Mouse (Mus musculus) MN1 (cell line): ENCODE measurements at regions not wholly inside any gene's neighbourhood (a gene's known extent, or its start where the extent isn't known, plus 50 kb on each side); places are given as distances from the start of the nearest gene placed in this dataset.
"Not testable (repeated sequence)": the region's sequence is repeated elsewhere in the genome, so short reads cannot be mapped to it uniquely, and the experiment has no call there.

Source experiments
- DNase-seq: peaks from one replicate; pipeline ENCODE4 v3.0.0-alpha.2; 2016; ENCODE audit warnings: low spot score

DNA sequence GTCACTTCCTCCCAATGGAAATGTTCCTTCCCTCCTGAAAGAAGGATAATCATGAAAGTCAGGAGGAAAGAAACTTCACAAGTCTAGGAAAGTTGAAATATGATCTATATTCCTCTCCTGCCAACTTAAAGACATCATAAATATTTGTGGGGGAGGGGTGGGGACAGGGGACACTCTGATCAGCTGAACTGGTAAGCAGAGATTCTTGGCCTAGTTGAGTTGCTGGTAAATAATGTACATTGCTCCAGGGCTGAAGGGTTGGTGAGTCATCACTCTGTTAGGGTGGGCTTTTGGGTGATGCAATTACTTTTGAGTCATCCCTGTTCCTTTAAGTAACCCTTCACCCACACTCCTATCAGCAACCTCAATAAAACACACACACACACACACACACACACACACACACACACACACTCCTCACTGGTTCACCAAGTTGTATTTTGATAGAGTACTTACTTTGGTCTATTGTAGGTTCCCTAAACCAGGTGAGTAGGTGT lies 56.0 kb downstream of the Ccdc71l start:
- no peak for DNase-seq

- DNase-seq = no peak
Measured at GRCm38 (mm10) chr12:32435126-32435525, 56.6 kb downstream of the Ccdc71l start.

GRCm38 (mm10) chr12:32438209-32438608 lies 59.7 kb downstream of the Ccdc71l start:
- DNase-seq = no peak

DNA sequence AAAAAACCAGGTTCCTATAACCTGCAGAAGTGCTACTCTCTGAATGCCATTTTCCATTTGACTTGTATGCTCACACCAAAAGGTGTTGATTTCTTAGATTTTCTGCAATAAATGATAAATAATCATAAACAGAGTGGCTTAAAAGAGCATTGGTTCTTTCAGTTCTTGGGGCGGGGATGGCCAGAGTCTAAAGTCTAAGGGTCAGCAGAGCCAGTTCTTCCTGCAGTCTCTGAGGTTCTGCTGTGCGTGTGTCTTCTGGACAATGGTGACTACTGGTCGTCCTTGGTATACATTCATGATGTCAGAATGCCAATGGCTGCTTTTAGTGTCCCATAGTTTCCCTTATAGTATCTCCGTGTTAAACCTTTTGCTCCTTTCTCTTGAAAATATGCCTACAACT lies 66.3 kb downstream of the Ccdc71l start:
- DNase-seq = no peak

DNA sequence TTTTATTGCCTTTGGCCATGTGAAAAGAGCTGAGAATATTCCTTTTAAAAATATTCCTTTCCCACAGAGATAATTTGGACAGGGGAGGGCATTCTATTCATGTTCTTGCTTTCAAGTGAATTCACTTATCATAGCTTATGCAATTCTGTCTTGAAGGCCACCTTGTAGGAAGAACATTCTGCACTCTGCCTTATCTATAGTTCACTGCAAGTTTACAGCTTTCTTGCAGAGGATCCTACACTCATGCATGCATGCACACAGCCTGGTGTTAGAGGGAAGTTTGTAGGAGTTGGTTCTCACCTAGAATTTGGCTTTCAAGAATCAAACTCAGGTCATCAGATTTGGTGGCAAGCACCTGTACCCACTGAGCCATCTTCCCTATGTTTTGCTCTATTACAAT lies 67.4 kb downstream of the Ccdc71l start:
- no peak for DNase-seq

DNA sequence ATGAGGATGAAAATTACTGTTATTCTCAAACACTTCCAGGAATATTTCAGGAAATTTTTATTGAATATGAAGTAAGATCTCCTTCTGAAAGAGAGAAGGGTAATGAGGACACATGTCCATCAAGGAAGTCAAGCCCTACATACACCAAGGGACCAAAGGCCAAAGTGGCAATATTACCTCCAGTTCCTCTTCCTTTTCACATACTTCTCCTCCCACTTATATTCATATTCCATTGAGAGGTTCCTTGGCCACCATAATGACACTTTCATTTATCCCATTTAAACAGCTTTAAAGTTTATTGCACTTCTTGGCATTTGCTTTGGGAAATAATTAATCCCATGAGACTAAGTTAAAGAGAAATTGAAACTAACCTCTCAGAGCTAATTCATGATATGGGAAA lies 70.9 kb downstream of the Ccdc71l start:
- DNase-seq = no peak

- DNase-seq = no peak
Measured at GRCm38 (mm10) chr12:32451226-32451625, 72.7 kb downstream of the Ccdc71l start.

- no peak for DNase-seq
Measured at GRCm38 (mm10) chr12:32454794-32455193, 76.3 kb downstream of the Ccdc71l start.

DNA sequence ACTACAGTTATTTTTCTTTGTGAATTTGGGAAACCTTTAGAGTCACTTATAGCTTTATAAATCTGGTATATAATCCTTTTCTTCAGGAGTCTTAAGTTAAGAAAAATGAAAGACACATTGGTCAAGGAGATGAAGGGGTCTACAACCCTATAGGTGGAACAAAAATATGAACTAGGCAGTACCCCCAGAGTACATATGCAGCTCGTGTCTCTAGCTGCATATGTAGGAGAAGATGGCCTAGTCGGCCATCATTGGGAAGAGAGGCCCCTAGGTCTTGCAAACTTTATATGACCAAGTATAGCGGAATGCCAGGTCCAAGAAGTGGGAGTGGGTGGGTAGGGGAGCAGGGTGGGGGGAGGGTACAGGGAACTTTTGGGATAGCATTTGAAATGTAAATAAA lies 76.7 kb downstream of the Ccdc71l start:
- not testable (repeated sequence) for DNase-seq

- DNase-seq = no peak
Measured at GRCm38 (mm10) chr12:32455913-32456312, 77.4 kb downstream of the Ccdc71l start.

DNA sequence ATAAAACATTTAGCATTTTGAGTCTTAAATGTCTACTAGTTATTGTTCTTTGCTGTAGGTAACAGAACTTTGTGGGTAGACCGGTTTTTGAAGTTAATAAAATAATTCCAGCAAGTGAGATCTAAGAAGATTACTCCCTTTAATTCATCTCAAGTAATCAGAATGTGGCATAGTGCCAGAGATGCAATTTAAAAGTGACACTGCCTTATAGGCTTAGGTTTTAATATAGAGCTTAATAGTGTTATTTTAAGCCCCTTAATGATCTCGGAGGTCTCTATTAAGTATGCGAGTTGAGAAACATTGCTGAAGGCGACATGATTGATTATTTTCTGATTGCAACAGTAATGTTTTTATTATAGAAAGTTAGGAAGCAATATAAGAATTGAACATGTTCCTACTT lies 78.3 kb downstream of the Ccdc71l start:
- no peak for DNase-seq

- no peak for DNase-seq
Measured at GRCm38 (mm10) chr12:32458386-32458785, 79.9 kb downstream of the Ccdc71l start.

DNA sequence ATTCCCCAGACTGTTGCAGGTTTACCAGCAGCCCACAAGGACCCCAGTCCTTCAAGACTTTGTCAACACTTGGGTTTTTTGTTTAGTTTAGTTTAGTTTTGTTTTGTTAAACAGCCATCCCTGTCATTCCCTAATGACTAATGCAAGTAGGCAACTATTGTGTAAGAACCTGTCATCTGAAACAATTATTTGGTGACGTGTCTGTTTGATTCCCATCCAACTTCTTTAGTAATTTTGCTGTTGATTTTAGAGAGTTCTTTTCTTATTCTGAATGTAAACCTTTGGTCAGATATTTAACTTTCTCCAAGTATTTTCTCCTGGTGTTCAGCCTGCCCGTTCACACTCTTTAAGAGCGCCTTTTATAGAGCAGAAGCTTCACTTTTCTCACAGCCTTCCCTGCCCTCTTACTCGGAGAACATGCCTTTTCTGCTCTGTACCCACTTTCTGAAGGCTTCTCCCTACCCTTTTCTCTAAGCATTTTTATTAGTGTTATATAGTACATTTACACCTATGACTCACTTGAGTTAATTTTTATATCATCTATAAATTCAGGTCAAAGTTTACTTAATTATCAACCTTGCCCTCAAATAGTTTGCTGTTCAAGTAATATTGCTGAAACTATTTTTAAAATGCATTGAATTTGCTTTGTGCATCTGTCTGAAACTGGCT lies 82.0 kb downstream of the Ccdc71l start:
- no peak for DNase-seq

DNA sequence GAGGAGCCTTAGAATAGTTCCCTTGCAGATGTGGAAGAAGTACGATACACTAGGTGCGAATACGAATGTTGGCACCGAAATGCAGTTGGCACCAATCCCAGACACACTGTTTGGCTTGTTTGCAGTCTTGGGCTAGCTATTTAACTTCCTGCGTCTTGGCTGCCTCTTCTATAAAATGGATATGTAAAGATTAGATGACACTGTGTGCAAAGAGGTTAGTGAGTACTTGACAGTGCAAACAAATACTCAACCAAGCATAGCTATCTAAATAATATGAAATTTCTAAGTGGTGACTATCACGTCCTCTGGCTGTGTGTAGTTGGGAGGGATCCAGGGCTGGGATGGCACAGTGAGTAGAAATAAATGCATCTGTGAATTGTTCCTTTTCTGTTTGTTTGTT lies 86.9 kb downstream of the Ccdc71l start:
- no peak for DNase-seq

- DNase-seq = no peak
Measured at GRCm38 (mm10) chr12:32469863-32470262, 91.4 kb downstream of the Ccdc71l start.

DNA sequence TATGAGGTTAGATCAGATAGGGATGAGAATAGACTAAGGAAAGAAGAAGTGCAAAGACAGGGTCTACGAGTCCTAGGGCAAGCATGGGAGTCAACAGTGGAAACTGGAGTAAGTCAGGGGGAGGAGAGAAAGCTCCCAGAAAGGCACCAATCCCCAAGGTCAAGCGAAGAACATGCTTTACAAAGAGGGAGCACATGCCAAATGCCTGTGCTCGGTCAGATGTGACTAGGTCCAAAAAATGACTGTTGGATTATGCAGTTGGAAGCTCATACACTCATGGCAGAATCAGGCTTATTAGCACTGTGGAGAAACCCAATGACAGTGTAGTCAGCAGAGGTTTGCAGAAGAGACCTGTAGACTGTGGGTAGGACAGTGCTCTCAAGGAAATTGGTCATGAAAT lies 100.9 kb downstream of the Ccdc71l start:
- no peak for DNase-seq

DNA sequence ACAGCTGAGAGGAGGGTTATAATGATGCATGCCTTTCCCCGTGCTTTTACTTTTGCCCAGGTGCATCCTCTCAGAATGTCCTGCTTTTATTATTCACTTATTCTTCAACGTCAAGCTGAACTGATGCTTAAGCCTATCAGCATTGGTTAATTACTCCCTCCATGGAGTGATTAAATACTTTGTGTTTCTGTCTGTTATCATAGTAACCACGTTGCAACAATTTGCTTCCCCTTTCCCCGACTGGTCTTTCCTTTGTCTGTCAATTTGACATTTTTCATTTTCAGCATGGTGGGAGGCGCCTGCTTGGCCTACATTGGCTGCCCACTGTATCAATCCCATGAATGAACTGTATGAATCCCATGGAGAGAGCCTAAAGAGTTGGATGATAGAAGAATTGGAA lies 101.8 kb downstream of the Ccdc71l start:
- DNase-seq = no peak

- no peak for DNase-seq
Measured at GRCm38 (mm10) chr12:32481051-32481450, 102.5 kb downstream of the Ccdc71l start.

DNA sequence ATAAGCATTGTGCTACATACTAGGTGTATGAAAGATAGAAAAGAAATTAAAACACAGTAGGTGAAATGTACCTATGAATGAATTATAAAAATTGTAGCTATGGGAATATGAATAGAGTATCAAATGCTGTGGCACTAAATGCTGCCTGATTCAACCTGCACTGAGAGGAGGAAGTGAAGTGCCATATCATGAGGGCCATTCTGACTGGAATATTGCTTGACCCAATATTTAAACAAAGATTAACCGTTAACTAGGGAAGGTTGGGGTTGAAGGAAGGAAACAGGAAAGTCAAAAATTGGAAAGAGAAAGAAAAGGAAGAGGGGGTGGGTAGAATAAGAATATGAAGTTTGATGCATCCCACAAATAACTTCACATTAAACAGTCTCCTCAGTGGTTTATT lies 103.8 kb downstream of the Ccdc71l start:
- no peak for DNase-seq

- DNase-seq = no peak
Measured at GRCm38 (mm10) chr12:32482777-32483176, 104.3 kb downstream of the Ccdc71l start.

- no peak for DNase-seq
Measured at GRCm38 (mm10) chr12:32486246-32486645, 107.7 kb downstream of the Ccdc71l start.

DNA sequence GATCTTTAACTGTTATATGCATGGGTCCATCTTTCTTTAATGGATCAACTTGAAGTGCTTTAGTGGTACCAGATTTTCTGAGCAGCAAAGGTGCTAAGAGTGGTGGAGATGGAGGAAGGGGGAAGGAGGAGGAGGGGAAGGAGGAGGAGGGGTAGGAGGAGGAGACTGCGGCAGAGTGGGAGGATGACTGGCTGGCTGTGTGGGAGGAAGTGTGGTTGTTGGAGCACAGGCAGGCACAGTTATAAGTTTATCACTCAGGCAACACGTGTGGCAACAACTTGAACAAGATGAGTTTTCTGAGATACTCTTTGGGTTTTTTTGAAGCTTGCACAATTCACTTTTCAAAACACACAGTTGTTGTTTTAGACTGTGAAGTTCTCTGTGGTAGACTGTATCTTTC lies 108.2 kb downstream of the Ccdc71l start:
- DNase-seq = no peak

GRCm38 (mm10) chr12:32487883-32488577 lies 109.5 kb downstream of the Ccdc71l start:
- DNase-seq = no peak

DNA sequence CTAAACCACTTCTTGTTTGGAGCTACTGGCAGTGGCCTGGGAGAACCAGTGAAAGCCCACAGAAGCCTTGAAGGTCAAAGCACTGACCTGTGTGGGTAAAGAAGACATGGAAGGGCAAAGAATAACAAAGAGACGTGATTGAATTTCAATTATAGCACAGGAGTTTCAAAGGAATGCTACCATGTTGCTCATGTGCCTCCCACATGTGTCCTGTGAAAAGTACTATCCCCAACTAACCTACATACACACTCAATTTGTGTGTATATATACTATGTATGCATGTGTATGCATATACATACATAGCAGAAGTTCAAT lies 110.0 kb downstream of the Ccdc71l start:
- DNase-seq = no peak
